Mouse (Mus musculus): ENCODE data around the gene Padi1.

DNA sequence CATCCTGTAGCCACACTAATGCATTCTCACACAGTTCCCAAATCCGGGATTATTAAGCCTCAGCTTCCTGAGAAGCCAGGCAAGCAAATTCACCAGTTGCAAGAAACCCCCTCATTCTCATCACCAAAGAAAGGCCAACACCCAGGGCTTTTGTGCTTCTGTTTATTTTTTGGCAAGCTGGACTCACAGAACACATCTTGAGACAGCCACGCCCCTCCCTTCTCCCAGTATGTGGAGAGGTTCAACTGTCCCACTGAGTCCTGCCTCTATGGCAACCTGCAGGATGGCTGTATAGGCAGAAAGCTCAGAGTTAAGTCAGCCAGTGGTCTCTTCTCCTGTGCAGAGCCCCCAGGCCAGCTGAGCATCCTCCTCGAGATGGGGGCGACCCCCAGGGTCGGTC, 60.4 kb downstream of the Padi1 start:
- TF ChIP-seq GATA1 (IDR thresholded peaks at IDR 0.05; ENCODE audit: borderline replicate concordance, low read length) = no peak
- no peak for TF ChIP-seq CTCF (IDR thresholded peaks at IDR 0.05; ENCODE audit: low read depth, low read length)
- TF ChIP-seq TAL1 (conservative IDR thresholded peaks at IDR 0.05; ENCODE audit: low read depth, low read length) = no peak
- no peak for TF ChIP-seq POLR2AphosphoS5 (IDR thresholded peaks at IDR 0.05; ENCODE audit: insufficient replicate concordance, low read depth, low read length)
- TF ChIP-seq GATA2 (IDR thresholded peaks at IDR 0.05; ENCODE audit: borderline replicate concordance, low read depth, low read length) = no peak

Data from G1E (cell line).